Mouse (Mus musculus): ENCODE data around the gene Gm28308.

Gene Gm28308

GRCm38 (mm10) chr6:52204050-52204752 lies 8.9 kb downstream of the Gm28308 start, which contains the start of gene Hoxa5:
Gene Hoxa5 (minus strand): TSS chr6:52204587.
- peak; percentile 96 for DNase-seq

GRCm38 (mm10) chr6:52203371-52204049 lies 9.6 kb downstream of the Gm28308 start:
- DNase-seq, result peak; percentile 64

GRCm38 (mm10) chr6:52203121-52203370 lies 10.1 kb downstream of the Gm28308 start:
- DNase-seq, result peak; percentile 62

GRCm38 (mm10) chr6:52202362-52203120 lies 10.6 kb downstream of the Gm28308 start:
- DNase-seq, result peak; percentile 38

- DNase-seq, result peak; percentile 9
These were observed 11.9 kb downstream of the Gm28308 start for GRCm38 (mm10) chr6:52201269-52201668.

- no peak for DNase-seq
These were observed 12.3 kb downstream of the Gm28308 start for GRCm38 (mm10) chr6:52200751-52201250.

GRCm38 (mm10) chr6:52200073-52200750 lies 12.9 kb downstream of the Gm28308 start:
- DNase-seq, result peak; percentile 61

GRCm38 (mm10) chr6:52197271-52197670 lies 15.9 kb downstream of the Gm28308 start:
- DNase-seq, result peak; percentile 82

GRCm38 (mm10) chr6:52196811-52197210 lies 16.3 kb downstream of the Gm28308 start:
- DNase-seq, result peak; percentile 5

GRCm38 (mm10) chr6:52194690-52195089 lies 18.4 kb downstream of the Gm28308 start:
- DNase-seq, result peak; percentile 48

GRCm38 (mm10) chr6:52191860-52192550 lies 21.1 kb downstream of the Gm28308 start:
- DNase-seq, result peak; percentile 97

GRCm38 (mm10) chr6:52190906-52191810 lies 22.0 kb downstream of the Gm28308 start, which contains the start of gene Hoxa4:
Gene Hoxa4 (minus strand): TSS chr6:52191753.
- peak; percentile 56 for DNase-seq

GRCm38 (mm10) chr6:52190410-52190809 lies 22.7 kb downstream of the Gm28308 start:
- peak; percentile 61 for DNase-seq

- DNase-seq, result peak; percentile 47
These were observed 23.2 kb downstream of the Gm28308 start for GRCm38 (mm10) chr6:52189909-52190308.

- peak; percentile 56 for DNase-seq
These were observed 24.0 kb downstream of the Gm28308 start for GRCm38 (mm10) chr6:52189172-52189591.

- peak; percentile 36 for DNase-seq
These were observed 26.6 kb downstream of the Gm28308 start for GRCm38 (mm10) chr6:52186500-52186899.

GRCm38 (mm10) chr6:52185834-52186233 lies 27.3 kb downstream of the Gm28308 start:
- peak; percentile 37 for DNase-seq

GRCm38 (mm10) chr6:52185222-52185621 lies 27.9 kb downstream of the Gm28308 start:
- peak; percentile 67 for DNase-seq

- DNase-seq, result peak; percentile 49
These were observed 28.5 kb downstream of the Gm28308 start for GRCm38 (mm10) chr6:52184668-52185067.

- DNase-seq, result peak; percentile 64
These were observed 29.6 kb downstream of the Gm28308 start for GRCm38 (mm10) chr6:52183311-52184080.
